26 mouse cellular contexts compared by ENCODE assay signal in the genomic region with DNA sequence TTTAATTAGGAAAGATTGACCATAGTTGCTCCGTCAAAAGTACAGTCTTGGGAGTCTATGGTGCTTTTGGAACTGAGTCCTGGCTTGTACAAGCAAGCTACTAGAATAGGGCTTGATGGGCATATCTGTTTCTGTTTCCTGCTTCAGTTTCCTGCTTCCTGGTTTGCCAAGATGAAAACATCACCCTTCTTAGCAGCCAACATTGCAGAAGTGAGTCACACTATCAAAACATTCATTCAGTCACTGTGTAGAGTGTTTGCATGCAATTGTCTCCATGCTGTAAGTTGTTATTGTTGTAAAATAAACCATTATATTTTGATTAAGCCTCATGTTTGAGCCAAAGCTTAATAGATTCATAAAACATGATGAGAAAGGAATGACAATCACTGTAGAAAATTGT.
"Had no signal": no experiment of that assay in that cellular context is flagged by ENCODE, and none has a peak within 500 bp of the region (broad histone marks: within the 10 kb centered on the region; RNA-seq: fewer than 3 reads in every experiment).

No protein-coding gene starts in this region.

- H3K4me2 ChIP-seq: heart, embryonic 12.5 days; hindbrain, embryonic 12.5 days; hindbrain, embryonic 14.5 days; intestine, embryonic 15.5 days; limb, embryonic 12.5 days; liver, embryonic 11.5 days had no signal

- H3K4me1 ChIP-seq: heart, embryonic 10.5 days; heart, embryonic 12.5 days; hindbrain, embryonic 10.5 days; hindbrain, embryonic 12.5 days; intestine, embryonic 15.5 days; limb, embryonic 10.5 days; limb, embryonic 12.5 days had no signal

- H3K9me3 ChIP-seq: heart, embryonic 10.5 days; heart, embryonic 12.5 days; hindbrain, embryonic 10.5 days; hindbrain, embryonic 12.5 days; intestine, embryonic 15.5 days; limb, embryonic 10.5 days; limb, embryonic 12.5 days had no signal

- H3K27me3 ChIP-seq: heart, embryonic 12.5 days; hindbrain, embryonic 12.5 days; intestine, embryonic 15.5 days; limb, embryonic 12.5 days had no signal

- DNase-seq: gastrocnemius, adult 2 months; gastrocnemius, postnatal 10 days; gastrocnemius, postnatal 25 days; heart, adult 18-20 months; heart, postnatal 10 days; heart, postnatal 4 days; kidney, adult 18-20 months; kidney, adult 8-10 months; kidney, postnatal 10 days; kidney, postnatal 25 days; kidney, postnatal 4 days; liver had no signal

- H3K27ac ChIP-seq: gastrocnemius, adult 2 months; heart, embryonic 10.5 days; hindbrain, embryonic 10.5 days; hindbrain, embryonic 12.5 days; hindbrain, embryonic 14.5 days; intestine, embryonic 15.5 days; layer of hippocampus, adult 2 months; left cerebral cortex, adult 2 months; limb, embryonic 10.5 days; limb, embryonic 12.5 days had no signal

- ATAC-seq: hindbrain, embryonic 16.5 days; inflammation-experienced regulatory T-cells, adult 6 months; intestine, embryonic 15.5 days; intestine, postnatal 0 days had no signal

- H3K4me3 ChIP-seq: gastrocnemius, adult 2 months; heart, embryonic 10.5 days; heart, embryonic 12.5 days; hindbrain, embryonic 10.5 days; hindbrain, embryonic 12.5 days; intestine, embryonic 15.5 days; layer of hippocampus, adult 2 months; left cerebral cortex, adult 2 months; limb, embryonic 10.5 days; limb, embryonic 12.5 days had no signal

- H3K9ac ChIP-seq: heart, embryonic 12.5 days; hindbrain, embryonic 12.5 days; hindbrain, embryonic 14.5 days; intestine, embryonic 15.5 days; limb, embryonic 12.5 days had no signal

- H3K36me3 ChIP-seq: heart, embryonic 10.5 days; heart, embryonic 12.5 days; hindbrain, embryonic 10.5 days; hindbrain, embryonic 12.5 days; intestine, embryonic 15.5 days; limb, embryonic 10.5 days; limb, embryonic 12.5 days had no signal
